Mouse (Mus musculus) cortical plate, adult 2 months (tissue): Measurements from ENCODE around the gene Tmem30a. TPM values are rescaled to one million over a fixed set of nuclear protein-coding genes. Genes with fewer than 3 reads are reported as not detected.

Experiments
- H3K27ac ChIP-seq: fragments of 200-500 bp; 2 replicates; pipeline ENCODE4 v1.5.1; 2012; ENCODE audit warnings: low read length, control low read depth, inconsistent platforms; ENCODE audit not compliant: insufficient read depth
- H3K4me1 ChIP-seq: fragments of 200-500 bp; 2 replicates; pipeline ENCODE4 v1.6.1; 2011; ENCODE audit warnings: low read length; ENCODE audit not compliant: control insufficient read depth, insufficient read depth
- H3K4me3 ChIP-seq: fragments of 200-500 bp; 2 replicates; pipeline ENCODE4 v1.5.1; 2011; ENCODE audit warnings: mild to moderate bottlenecking, low read length, control low read depth; ENCODE audit not compliant: insufficient read depth
- CTCF ChIP-seq: fragments of 200-500 bp; IDR thresholded peaks from 2 replicates; pipeline ENCODE4 v1.5.1; 2011; ENCODE audit warnings: mild to moderate bottlenecking, control low read depth, low read length; ENCODE audit not compliant: insufficient read depth; ENCODE audit errors: extremely low read depth
- POLR2A ChIP-seq: fragments of 200-500 bp; IDR thresholded peaks from 2 replicates; pipeline ENCODE4 v1.6.1; 2011; ENCODE audit warnings: mild to moderate bottlenecking, low read length, control low read depth; ENCODE audit not compliant: insufficient read depth; ENCODE audit errors: extremely low read depth
- polyA plus RNA-seq: library from polyadenylated mRNA; depleted of rRNA; stranded (reverse); fragments of >200 nt; gene quantifications from 2 replicates; pipeline ENCODE4 v1.2.3, GENCODE M21; 2012; rRNA removed

Tmem30a gene
- polyA plus RNA-seq, 1 experiment, result 118 TPM

DNA sequence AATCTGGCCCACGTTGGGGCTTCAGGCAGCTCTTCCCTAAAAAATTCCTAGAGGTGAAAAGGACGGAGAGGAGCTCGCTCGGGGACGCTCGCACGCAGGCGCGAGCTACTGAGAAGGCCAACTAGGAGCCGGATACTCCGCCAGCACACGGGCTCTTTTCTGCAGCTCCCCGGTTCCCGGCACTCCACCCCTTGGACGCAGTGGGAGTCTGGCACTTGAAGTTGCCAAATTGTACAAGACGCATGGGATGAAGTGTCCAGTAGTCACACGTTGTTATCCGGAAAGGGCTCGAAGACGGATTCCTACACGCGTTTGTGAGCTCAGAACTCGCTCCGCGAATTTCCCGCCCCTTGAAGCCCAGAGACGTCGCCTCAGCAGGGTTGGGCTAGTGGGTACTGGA is 73.9 kb downstream of the Tmem30a start:
- Histone ChIP-seq H3K4me1 (no peaks in the 10 kb centered on the region), H3K27ac (no peak overlapping the region), H3K4me3 (no peak overlapping the region)
- TF ChIP-seq POLR2A (no peak), CTCF (no peak)

Other genes with a start within 250 kb of the Tmem30a start
- gene Col12a1, start 74.7 kb downstream of the Tmem30a start, polyA plus RNA-seq, result 10.3 and 10.9 TPM in 2 replicates
- 644 and 706 TPM in 2 replicates for gene Cox7a2, start 33.6 kb downstream of the Tmem30a start, polyA plus RNA-seq
- gene Filip1, start 219.3 kb upstream of the Tmem30a start, polyA plus RNA-seq, result 4.4 and 6.4 TPM in 2 replicates